Mouse (Mus musculus) 3134 (cell line): ENCODE data around the gene Dcaf15.

ENCODE experiments used
- DNase-seq: peaks from one replicate; pipeline ENCODE4 v3.0.0-alpha.2; 2011; ENCODE audit warnings: low spot score; ENCODE audit not compliant: insufficient read length; ENCODE audit errors: extremely low read depth

The Dcaf15 gene

GRCm38 (mm10) chr8:84101476-84102270, 2.9 kb downstream of the Dcaf15 start:
- DNase-seq, result no peak

- no peak for DNase-seq
These were observed 6.2 kb downstream of the Dcaf15 start for GRCm38 (mm10) chr8:84098376-84098775.

GRCm38 (mm10) chr8:84096061-84096460, 8.5 kb downstream of the Dcaf15 start:
- DNase-seq, result no peak

GRCm38 (mm10) chr8:84090585-84090984, 14.0 kb downstream of the Dcaf15 start:
- no peak for DNase-seq

- no peak for DNase-seq
These were observed 15.3 kb downstream of the Dcaf15 start for GRCm38 (mm10) chr8:84089277-84089676.

GRCm38 (mm10) chr8:84087821-84088220, 16.7 kb downstream of the Dcaf15 start:
- no peak for DNase-seq

GRCm38 (mm10) chr8:84087156-84087555, 17.4 kb downstream of the Dcaf15 start:
- DNase-seq, result no peak

GRCm38 (mm10) chr8:84084341-84085115, 20.0 kb downstream of the Dcaf15 start:
- no peak for DNase-seq

- no peak for DNase-seq
These were observed 20.7 kb downstream of the Dcaf15 start for GRCm38 (mm10) chr8:84083829-84084241.

- no peak for DNase-seq
These were observed 25.4 kb downstream of the Dcaf15 start for GRCm38 (mm10) chr8:84079206-84079605.

GRCm38 (mm10) chr8:84076849-84077248, 27.7 kb downstream of the Dcaf15 start:
- DNase-seq, result no peak

GRCm38 (mm10) chr8:84076412-84076811, 28.2 kb downstream of the Dcaf15 start:
- DNase-seq, result no peak

- no peak for DNase-seq
These were observed 31.2 kb downstream of the Dcaf15 start for GRCm38 (mm10) chr8:84073230-84073976.

- no peak for DNase-seq
These were observed 32.2 kb downstream of the Dcaf15 start for GRCm38 (mm10) chr8:84072321-84072720.

GRCm38 (mm10) chr8:84071921-84072320, 32.6 kb downstream of the Dcaf15 start:
- DNase-seq, result no peak

- DNase-seq, result no peak
These were observed 33.9 kb downstream of the Dcaf15 start for GRCm38 (mm10) chr8:84070667-84071066.

- DNase-seq, result no peak
These were observed 34.3 kb downstream of the Dcaf15 start for GRCm38 (mm10) chr8:84070241-84070640.

- no peak for DNase-seq
These were observed 34.8 kb downstream of the Dcaf15 start for GRCm38 (mm10) chr8:84069750-84070149.

- no peak for DNase-seq
These were observed 35.4 kb downstream of the Dcaf15 start for GRCm38 (mm10) chr8:84069169-84069568.

GRCm38 (mm10) chr8:84068316-84069035, 36.1 kb downstream of the Dcaf15 start:
- no peak for DNase-seq

- DNase-seq, result no peak
These were observed 36.7 kb downstream of the Dcaf15 start for GRCm38 (mm10) chr8:84067911-84068310.
